Mouse (Mus musculus) forebrain, embryonic 11.5 days (tissue): ENCODE data around the gene Prickle2. TPM values are rescaled to one million over a fixed set of nuclear protein-coding genes. Genes with fewer than 3 reads are reported as not detected.
A peak's percentile ranks its signal among the peaks of the same experiment; 100 is the strongest.

Experiments
- ATAC-seq: fragments of 200-750 bp; cut with Nextera tagmentation; replicated peaks from 2 replicates; pipeline ENCODE4 v1.8.0; 2017; ENCODE audit warnings: moderate TSS enrichment; ENCODE audit not compliant: low FRiP score
- DNase-seq: peaks from one replicate; pipeline ENCODE4 v3.0.0-alpha.2; 2017; ENCODE audit warnings: low spot score
- H3K27ac ChIP-seq: fragments of 300-500 bp; sonication (generic); 2 replicates; pipeline ENCODE4 v1.5.1; 2014; ENCODE audit warnings: low read depth, low read length
- H3K27me3 ChIP-seq: fragments of 300-500 bp; sonication (generic); 2 replicates; pipeline ENCODE4 v1.6.1; 2014; ENCODE audit warnings: mild to moderate bottlenecking, low read length, mixed read lengths; ENCODE audit not compliant: control insufficient read depth, insufficient read depth
- H3K36me3 ChIP-seq: fragments of 300-500 bp; sonication (generic); 2 replicates; pipeline ENCODE4 v1.6.1; 2014; ENCODE audit warnings: mild to moderate bottlenecking, low read length, moderate library complexity, mixed read lengths; ENCODE audit not compliant: control insufficient read depth, insufficient read depth
- H3K4me1 ChIP-seq: fragments of 300-500 bp; sonication (generic); replicated peaks from 2 replicates; pipeline ENCODE4 v1.6.1; 2014; ENCODE audit warnings: low read length, mixed read lengths; ENCODE audit not compliant: control insufficient read depth, insufficient read depth
- H3K4me2 ChIP-seq: fragments of 300-500 bp; sonication (generic); 2 replicates; pipeline ENCODE4 v1.6.1; 2014; ENCODE audit warnings: low read depth, mild to moderate bottlenecking, low read length, moderate library complexity, mixed read lengths; ENCODE audit not compliant: severe bottlenecking
- H3K4me3 ChIP-seq: fragments of 300-500 bp; sonication (generic); 2 replicates; pipeline ENCODE4 v1.5.1; 2014; ENCODE audit warnings: low read depth, low read length
- H3K9ac ChIP-seq: fragments of 300-500 bp; sonication (generic); 2 replicates; pipeline ENCODE4 v1.6.1; 2014; ENCODE audit warnings: low read length
- H3K9me3 ChIP-seq: fragments of 300-500 bp; sonication (generic); 2 replicates; pipeline ENCODE4 v1.6.1; 2016; ENCODE audit warnings: low read length, mixed read lengths; ENCODE audit not compliant: control insufficient read depth
- WGBS: fragments of 180-500 bp; shearing (Covaris S2); extraction: QIAGEN DNeasy Blood & Tissue Kit; methylation state at CpG from one replicate; pipeline ENCODE4 v1.1.7; 2014; 5-methylcytosine and 5-hydroxymethylcytosine counted together
- polyA plus RNA-seq: library from polyadenylated mRNA; unstranded; fragments of >200 nt; fragmentation: Nextera tagmentation; extraction: Ambion mirVana; gene quantifications from 2 replicates; pipeline ENCODE4 v1.2.1, GENCODE M21; 2014

The Prickle2 gene
- polyA plus RNA-seq, 1 experiment from 2014 or later = 4.0 TPM

DNA sequence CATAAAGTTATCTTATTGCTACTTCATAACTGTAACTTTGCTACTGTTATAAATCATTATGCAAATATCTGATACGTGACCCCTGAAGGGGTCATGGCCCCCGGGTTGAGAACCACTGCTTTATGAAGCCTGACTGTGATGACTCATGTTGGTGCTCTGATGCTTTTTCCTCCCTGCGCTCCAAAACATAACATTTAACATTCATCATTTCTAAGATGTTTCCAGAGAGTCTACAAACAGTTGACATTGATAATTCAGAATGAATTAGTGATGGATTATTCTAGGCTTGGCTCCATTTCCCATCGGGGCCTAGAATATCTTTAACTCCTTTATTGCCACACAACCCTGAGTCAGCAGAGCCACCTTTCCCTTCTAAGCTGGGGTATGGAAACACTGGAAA lies 247.9 kb downstream of the Prickle2 start:
- no peak overlapping the region for H3K9ac ChIP-seq
- H3K9me3 ChIP-seq = no peaks in the 10 kb centered on the region
- H3K4me2 ChIP-seq = no peak overlapping the region
- no peaks in the 10 kb centered on the region for H3K27me3 ChIP-seq
- peaks cover 2% of the 10 kb centered on the region; the same call in 1 of the 2 replicates for H3K4me1 ChIP-seq
- no peak overlapping the region for H3K4me3 ChIP-seq
- no peak for DNase-seq
- no peak for ATAC-seq
- 90% methylated on average over 4 of the region's 4 CpGs for WGBS
- no peak overlapping the region for H3K27ac ChIP-seq
- H3K36me3 ChIP-seq = no peaks in the 10 kb centered on the region

DNA sequence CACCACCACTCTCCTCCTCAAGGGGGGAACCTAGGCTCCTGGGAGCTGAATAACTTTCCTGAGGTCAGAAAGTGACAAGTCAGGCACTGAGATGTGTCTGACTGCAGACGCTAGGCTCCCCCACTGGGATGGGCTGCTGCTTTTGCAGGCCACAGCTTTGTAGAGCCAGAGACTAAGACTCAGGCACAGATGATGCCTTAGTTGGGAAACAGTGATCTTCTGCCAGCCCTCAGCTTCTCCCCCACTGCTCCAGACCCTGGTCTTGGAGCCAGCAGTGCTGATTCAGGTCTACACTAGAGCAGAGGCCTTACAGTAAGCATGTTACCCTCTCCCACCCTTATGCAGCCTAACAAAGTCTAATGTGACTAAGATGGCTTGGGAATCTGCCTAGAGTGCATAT lies 254.5 kb downstream of the Prickle2 start:
- Histone ChIP-seq H3K27me3 (no peaks in the 10 kb centered on the region), H3K27ac (no peak overlapping the region), H3K4me2 (no peak overlapping the region), H3K36me3 (no peaks in the 10 kb centered on the region), H3K4me1 (no peaks in the 10 kb centered on the region), H3K9ac (no peak overlapping the region), H3K4me3 (no peak overlapping the region), H3K9me3 (no peaks in the 10 kb centered on the region)
- ATAC-seq (no peak), DNase-seq (no peak)
- WGBS = 79% methylated on average over 1 of the region's 1 CpGs

DNA sequence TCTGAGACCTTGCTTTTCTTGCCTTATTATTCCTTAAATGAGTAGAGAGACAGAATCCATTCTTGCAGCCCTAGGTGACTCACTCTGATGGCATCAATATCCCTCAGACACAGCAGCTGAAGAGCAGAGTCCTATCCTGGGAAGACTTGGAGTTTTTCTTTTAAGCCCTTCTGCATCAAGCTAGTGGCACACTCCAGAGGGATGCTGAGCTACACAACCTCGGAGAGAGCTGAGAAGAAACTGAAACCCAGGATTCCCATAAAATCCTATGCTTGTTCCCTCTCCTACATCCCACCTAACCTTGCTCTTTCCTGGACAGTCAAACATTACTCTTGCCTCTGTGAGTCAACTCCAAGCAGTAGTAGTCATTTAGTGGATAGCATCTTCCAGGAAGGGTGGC lies 256.0 kb downstream of the Prickle2 start:
- H3K9me3 ChIP-seq = no peaks in the 10 kb centered on the region
- no peak overlapping the region for H3K9ac ChIP-seq
- no peak overlapping the region for H3K27ac ChIP-seq
- ATAC-seq (no peak), DNase-seq (no peak)
- no peaks in the 10 kb centered on the region for H3K27me3 ChIP-seq
- no peaks in the 10 kb centered on the region for H3K36me3 ChIP-seq
- no peak overlapping the region for H3K4me3 ChIP-seq
- H3K4me1 ChIP-seq = no peaks in the 10 kb centered on the region
- WGBS = 93% methylated on average over 1 of the region's 1 CpGs
- H3K4me2 ChIP-seq = no peak overlapping the region

DNA sequence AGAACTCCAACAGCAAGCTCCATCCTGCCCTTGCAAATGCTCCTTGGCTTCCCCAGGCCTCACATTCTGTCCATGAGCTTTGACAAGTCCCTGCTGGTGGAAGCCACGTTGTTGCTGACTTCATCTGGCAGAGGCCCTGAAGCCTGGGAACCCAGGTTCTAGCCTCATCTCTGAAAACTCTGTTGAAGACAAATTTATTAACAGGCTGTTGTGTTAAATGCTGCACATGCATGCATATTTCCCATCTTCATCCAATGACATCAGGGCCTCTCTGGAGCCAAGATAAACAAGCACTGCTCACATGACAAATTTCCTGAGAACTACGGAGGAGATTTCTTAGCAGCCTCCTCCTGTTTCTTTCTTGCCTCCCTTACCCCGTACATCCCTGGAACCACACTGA lies 259.3 kb downstream of the Prickle2 start:
- Histone ChIP-seq H3K36me3 (no peaks in the 10 kb centered on the region), H3K9me3 (no peaks in the 10 kb centered on the region), H3K4me3 (no peak overlapping the region), H3K4me1 (no peaks in the 10 kb centered on the region), H3K27ac (no peak overlapping the region), H3K27me3 (no peaks in the 10 kb centered on the region), H3K4me2 (no peak overlapping the region), H3K9ac (no peak overlapping the region)
- 75% methylated on average over 3 of the region's 3 CpGs for WGBS
- ATAC-seq = no peak
- no peak for DNase-seq

DNA sequence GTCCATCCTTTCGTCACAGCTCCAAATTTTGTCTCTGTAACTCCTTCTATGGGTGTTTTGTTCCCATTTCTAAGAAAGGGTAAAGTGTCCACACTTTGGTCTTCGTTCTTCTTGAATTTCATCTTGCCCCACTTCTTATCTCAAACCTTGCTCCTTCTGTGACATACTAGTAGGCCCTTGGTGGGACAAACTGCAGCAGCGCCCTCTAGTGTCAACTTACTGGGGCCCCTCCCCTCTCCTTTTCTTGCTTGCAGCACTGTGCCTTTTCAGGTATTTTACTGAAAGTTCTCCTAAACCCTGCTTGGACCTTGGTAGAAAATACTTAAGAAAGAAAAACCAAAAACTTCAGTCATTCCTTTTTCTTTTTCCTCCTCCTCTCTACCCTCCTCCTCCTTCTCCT lies 264.8 kb downstream of the Prickle2 start:
- ATAC-seq (no peak), DNase-seq (peak; percentile 56)
- no peak overlapping the region for H3K4me2 ChIP-seq
- H3K4me3 ChIP-seq = no peak overlapping the region
- H3K27ac ChIP-seq = no peak overlapping the region
- no peak overlapping the region for H3K9ac ChIP-seq
- no peaks in the 10 kb centered on the region for H3K27me3 ChIP-seq
- H3K4me1 ChIP-seq = no peaks in the 10 kb centered on the region
- 45% methylated on average over 2 of the region's 3 CpGs for WGBS
- no peaks in the 10 kb centered on the region for H3K9me3 ChIP-seq
- no peaks in the 10 kb centered on the region for H3K36me3 ChIP-seq

DNA sequence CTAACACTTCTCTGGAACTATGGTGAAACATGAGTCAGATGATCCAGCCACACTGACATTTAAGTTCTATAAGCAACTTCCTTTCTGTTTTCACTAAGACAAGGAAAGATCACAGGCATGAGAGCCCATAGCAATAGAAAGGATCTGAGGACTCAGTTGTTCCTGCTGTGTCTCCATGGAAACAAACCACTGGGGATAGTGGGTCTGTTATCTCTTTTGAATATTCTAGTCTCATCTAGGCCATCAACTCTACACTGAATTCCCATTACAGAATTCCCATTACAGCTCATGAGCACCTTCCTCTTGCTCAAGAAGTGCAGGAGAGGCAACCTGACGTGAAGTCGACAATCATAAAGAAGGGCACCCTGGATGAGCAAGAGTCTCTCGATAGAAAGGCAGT lies 265.7 kb downstream of the Prickle2 start:
- H3K4me2 ChIP-seq = no peak overlapping the region
- DNase-seq (no peak), ATAC-seq (no peak)
- no peak overlapping the region for H3K4me3 ChIP-seq
- 88% methylated on average over 3 of the region's 3 CpGs for WGBS
- no peaks in the 10 kb centered on the region for H3K36me3 ChIP-seq
- no peaks in the 10 kb centered on the region for H3K9me3 ChIP-seq
- H3K4me1 ChIP-seq = no peaks in the 10 kb centered on the region
- no peak overlapping the region for H3K9ac ChIP-seq
- no peak overlapping the region for H3K27ac ChIP-seq
- H3K27me3 ChIP-seq = no peaks in the 10 kb centered on the region

DNA sequence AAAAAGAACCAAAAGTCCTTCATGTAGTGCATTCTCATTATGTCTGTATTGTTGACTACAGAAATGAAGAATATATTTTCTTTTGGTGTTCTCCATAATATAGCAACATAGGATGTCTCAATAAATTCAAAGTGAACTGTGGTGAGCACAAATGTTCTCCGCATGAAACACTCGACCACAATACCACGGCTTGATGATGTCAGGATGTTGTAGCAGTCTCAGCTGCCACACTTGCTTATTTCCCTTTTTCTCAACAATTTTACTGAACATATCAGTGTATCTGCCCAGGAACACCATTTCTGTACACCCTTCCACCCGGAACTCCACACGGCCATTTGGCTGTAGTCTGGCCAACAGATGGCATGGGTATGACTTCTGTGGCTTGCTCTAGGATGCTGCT lies 273.8 kb downstream of the Prickle2 start:
- no peak for DNase-seq
- Histone ChIP-seq H3K36me3 (no peaks in the 10 kb centered on the region), H3K4me2 (no peak overlapping the region), H3K9ac (no peak overlapping the region), H3K9me3 (no peaks in the 10 kb centered on the region), H3K4me1 (no peaks in the 10 kb centered on the region), H3K27me3 (no peaks in the 10 kb centered on the region), H3K4me3 (no peak overlapping the region), H3K27ac (no peak overlapping the region)
- 96% methylated on average over 5 of the region's 5 CpGs for WGBS
- no peak for ATAC-seq

DNA sequence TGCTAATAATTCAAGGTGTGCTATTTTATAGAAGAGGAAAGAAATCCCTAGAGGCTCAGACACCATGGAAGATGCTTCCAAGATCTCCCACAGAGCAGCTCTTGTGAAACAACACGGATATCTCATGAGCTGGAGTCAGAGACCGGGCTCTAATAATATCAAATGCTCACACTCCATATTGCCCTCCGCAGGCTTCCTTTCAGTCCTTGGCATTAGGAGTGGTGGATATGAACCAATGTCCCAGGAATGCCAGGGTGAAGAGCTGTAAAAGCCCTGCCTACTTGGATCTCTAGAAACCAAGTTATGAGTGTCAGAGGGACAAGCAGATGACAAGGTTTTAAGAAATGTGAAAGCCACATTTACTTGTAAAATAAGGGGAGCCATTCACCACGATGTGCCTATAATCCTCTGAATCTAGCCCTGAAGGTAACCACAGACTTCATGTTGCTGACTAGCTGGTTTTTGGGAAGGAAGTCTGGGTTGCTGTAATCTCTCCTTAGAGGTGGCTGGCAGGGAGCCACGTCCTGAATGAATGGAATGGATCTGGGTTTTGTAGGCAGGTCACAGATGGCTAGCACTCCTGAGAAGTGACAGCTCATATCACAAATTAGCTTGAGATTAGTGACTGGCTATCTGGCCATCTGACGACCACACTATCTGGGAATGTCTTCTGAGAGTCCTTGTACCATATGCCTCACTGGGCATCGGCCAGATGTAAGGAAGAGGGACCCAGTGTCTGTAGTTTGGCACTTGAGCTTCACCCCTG lies 278.4 kb downstream of the Prickle2 start:
- 74% methylated on average over 7 of the region's 7 CpGs for WGBS
- H3K9ac ChIP-seq = no peak overlapping the region
- H3K9me3 ChIP-seq = no peaks in the 10 kb centered on the region
- no peaks in the 10 kb centered on the region for H3K36me3 ChIP-seq
- ATAC-seq (no peak), DNase-seq (no peak)
- H3K27ac ChIP-seq = no peak overlapping the region
- no peaks in the 10 kb centered on the region for H3K4me1 ChIP-seq
- H3K4me3 ChIP-seq = no peak overlapping the region
- H3K4me2 ChIP-seq = no peak overlapping the region
- no peaks in the 10 kb centered on the region for H3K27me3 ChIP-seq

DNA sequence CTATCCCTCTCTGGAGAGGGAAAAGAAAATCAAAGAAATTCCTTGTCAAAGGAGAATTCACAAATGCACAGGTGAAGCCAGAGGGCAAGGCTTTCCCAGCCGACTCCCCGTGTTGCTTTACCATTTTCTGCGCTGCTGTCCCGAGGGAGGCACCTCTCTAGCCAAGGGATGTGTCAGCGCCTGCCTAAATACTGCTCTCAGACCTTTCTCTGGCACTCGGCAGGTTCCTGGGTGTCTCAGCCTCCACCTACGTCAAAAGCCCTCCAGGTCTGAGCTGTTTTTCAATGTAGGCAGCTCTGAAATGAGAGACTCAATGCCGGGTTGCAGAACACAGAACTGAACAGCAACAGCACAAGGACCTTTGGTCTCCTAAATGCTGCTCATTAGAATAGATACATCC lies 280.1 kb downstream of the Prickle2 start:
- no peak overlapping the region for H3K4me3 ChIP-seq
- H3K9me3 ChIP-seq = no peaks in the 10 kb centered on the region
- H3K9ac ChIP-seq = no peak overlapping the region
- no peaks in the 10 kb centered on the region for H3K4me1 ChIP-seq
- DNase-seq (no peak), ATAC-seq (no peak)
- H3K27ac ChIP-seq = no peak overlapping the region
- H3K36me3 ChIP-seq = no peaks in the 10 kb centered on the region
- no peaks in the 10 kb centered on the region for H3K27me3 ChIP-seq
- no peak overlapping the region for H3K4me2 ChIP-seq
- 81% methylated on average over 8 of the region's 8 CpGs for WGBS
